Mouse (Mus musculus): ENCODE measurements around the gene Crybg1. TPM values are rescaled to one million over a fixed set of nuclear protein-coding genes. Genes with fewer than 3 reads are reported as not detected.

The Crybg1 gene
- total and polyA plus RNA-seq, 2 experiments from 2014 or later = 0.10 to 0.16 TPM

GRCm38 (mm10) chr10:44015631-44016030 is 133.0 kb downstream of the Crybg1 start:
- no peaks in the 10 kb centered on the region for H3K27me3 ChIP-seq (ENCODE audit: insufficient read depth, low read length)

GRCm38 (mm10) chr10:44013885-44014284 is 134.8 kb downstream of the Crybg1 start:
- no peak overlapping the region for H3K9ac ChIP-seq (replicated peaks; ENCODE audit: low read length)
- no peak overlapping the region for H3K4me2 ChIP-seq (ENCODE audit: low read depth, low read length)
- 0 out of 2 replicates have a peak, but pooled peaks have one; percentile 45 for ATAC-seq
- H3K27me3 ChIP-seq (ENCODE audit: insufficient read depth, low read length) = no peaks in the 10 kb centered on the region
- no peaks in the 10 kb centered on the region for H3K4me1 ChIP-seq (ENCODE audit: insufficient read depth, low read length)
- H3K36me3 ChIP-seq (ENCODE audit: insufficient read depth, low read length) = no peaks in the 10 kb centered on the region
- TF ChIP-seq CTCF (IDR thresholded peaks at IDR 0.05; ENCODE audit: low read depth) = no peak
- no peak overlapping the region for H3K27ac ChIP-seq
- H3K9me3 ChIP-seq (ENCODE audit: low read length) = no peaks in the 10 kb centered on the region
- no peak overlapping the region for H3K4me3 ChIP-seq (ENCODE audit: low read length)
- 45% methylated on average over 4 of the region's 4 CpGs for WGBS
- no peak for DNase-seq (ENCODE audit: low spot score)

More at GRCm38 (mm10) chr10:44015631-44016030, 133.0 kb downstream of the Crybg1 start:
- H3K9ac ChIP-seq (replicated peaks; ENCODE audit: low read length) = no peak overlapping the region
- no peaks in the 10 kb centered on the region for H3K9me3 ChIP-seq (ENCODE audit: low read length)
- ATAC-seq (no peak), DNase-seq (ENCODE audit: low spot score) (no peak)
- no peak overlapping the region for H3K4me3 ChIP-seq (ENCODE audit: low read length)
- 76% methylated on average over 2 of the region's 2 CpGs for WGBS
- TF ChIP-seq CTCF (IDR thresholded peaks at IDR 0.05; ENCODE audit: low read depth) = no peak
- H3K4me1 ChIP-seq (ENCODE audit: insufficient read depth, low read length) = no peaks in the 10 kb centered on the region
- H3K27ac ChIP-seq = no peak overlapping the region
- H3K4me2 ChIP-seq (ENCODE audit: low read depth, low read length) = no peak overlapping the region
- no peaks in the 10 kb centered on the region for H3K36me3 ChIP-seq (ENCODE audit: insufficient read depth, low read length)

GRCm38 (mm10) chr10:44011408-44011807 is 137.2 kb downstream of the Crybg1 start:
- Histone ChIP-seq H3K36me3 (ENCODE audit: insufficient read depth, low read length) (no peaks in the 10 kb centered on the region), H3K9ac (replicated peaks; ENCODE audit: low read length) (no peak overlapping the region), H3K4me3 (ENCODE audit: low read length) (no peak overlapping the region), H3K4me1 (ENCODE audit: insufficient read depth, low read length) (no peaks in the 10 kb centered on the region), H3K4me2 (ENCODE audit: low read depth, low read length) (no peak overlapping the region), H3K9me3 (ENCODE audit: low read length) (no peaks in the 10 kb centered on the region), H3K27ac (no peak overlapping the region), H3K27me3 (ENCODE audit: insufficient read depth, low read length) (no peaks in the 10 kb centered on the region)
- TF ChIP-seq CTCF (IDR thresholded peaks at IDR 0.05; ENCODE audit: low read depth) = no peak
- DNase-seq (ENCODE audit: low spot score) (no peak), ATAC-seq (no peak)
- 71% methylated on average over 7 of the region's 7 CpGs for WGBS

GRCm38 (mm10) chr10:44008808-44009207 is 139.8 kb downstream of the Crybg1 start:
- Histone ChIP-seq H3K27me3 (ENCODE audit: insufficient read depth, low read length) (peaks cover 22% of the 10 kb centered on the region), H3K9me3 (ENCODE audit: low read length) (no peaks in the 10 kb centered on the region), H3K9ac (replicated peaks; ENCODE audit: low read length) (no peak overlapping the region), H3K36me3 (ENCODE audit: insufficient read depth, low read length) (no peaks in the 10 kb centered on the region), H3K4me3 (ENCODE audit: low read length) (no peak overlapping the region), H3K4me1 (ENCODE audit: insufficient read depth, low read length) (peaks cover 1% of the 10 kb centered on the region; the same call in 1 of the 2 replicates), H3K4me2 (ENCODE audit: low read depth, low read length) (no peak overlapping the region), H3K27ac (no peak overlapping the region)
- ATAC-seq = no peak
- TF ChIP-seq CTCF (IDR thresholded peaks at IDR 0.05; ENCODE audit: low read depth) = no peak
- DNase-seq (ENCODE audit: low spot score) = no peak

- peaks cover 41% of the 10 kb centered on the region for H3K27me3 ChIP-seq (ENCODE audit: insufficient read depth, low read length)
Measured at GRCm38 (mm10) chr10:44006815-44007214, 141.8 kb downstream of the Crybg1 start.

GRCm38 (mm10) chr10:44005677-44006641 is 142.7 kb downstream of the Crybg1 start:
- 3% methylated on average over 40 of the region's 40 CpGs for WGBS
- DNase-seq (ENCODE audit: low spot score) = no peak
- H3K4me1 ChIP-seq (ENCODE audit: insufficient read depth, low read length) = peaks cover 2% of the 10 kb centered on the region; the same call in 1 of the 2 replicates
- H3K36me3 ChIP-seq (ENCODE audit: insufficient read depth, low read length) = no peaks in the 10 kb centered on the region
- no peak overlapping the region for H3K27ac ChIP-seq
- H3K4me3 ChIP-seq (ENCODE audit: low read length) = peak overlapping the region; percentile 24
- H3K9me3 ChIP-seq (ENCODE audit: low read length) = no peaks in the 10 kb centered on the region
- H3K27me3 ChIP-seq (ENCODE audit: insufficient read depth, low read length) = peaks cover 48% of the 10 kb centered on the region
- 0 out of 2 replicates have a peak, but pooled peaks have one; percentile 11 for TF ChIP-seq CTCF (IDR thresholded peaks at IDR 0.05; ENCODE audit: low read depth)
- peak; percentile 38; the same call in 1 of the 2 replicates for ATAC-seq
- peak overlapping the region; percentile 53 for H3K4me2 ChIP-seq (ENCODE audit: low read depth, low read length)
- H3K9ac ChIP-seq (replicated peaks; ENCODE audit: low read length) = no peak overlapping the region

More at GRCm38 (mm10) chr10:44006815-44007214, 141.8 kb downstream of the Crybg1 start:
- H3K9me3 ChIP-seq (ENCODE audit: low read length) = no peaks in the 10 kb centered on the region
- no peaks in the 10 kb centered on the region for H3K36me3 ChIP-seq (ENCODE audit: insufficient read depth, low read length)
- DNase-seq (ENCODE audit: low spot score) (no peak), ATAC-seq (no peak)
- TF ChIP-seq CTCF (IDR thresholded peaks at IDR 0.05; ENCODE audit: low read depth) = no peak
- H3K9ac ChIP-seq (replicated peaks; ENCODE audit: low read length) = no peak overlapping the region
- peaks cover 2% of the 10 kb centered on the region; the same call in 1 of the 2 replicates for H3K4me1 ChIP-seq (ENCODE audit: insufficient read depth, low read length)
- no peak overlapping the region for H3K27ac ChIP-seq
- WGBS = 78% methylated on average over 4 of the region's 4 CpGs
- no peak overlapping the region for H3K4me2 ChIP-seq (ENCODE audit: low read depth, low read length)
- no peak overlapping the region for H3K4me3 ChIP-seq (ENCODE audit: low read length)
